Mouse (Mus musculus): ENCODE data around the gene Fshr.

- TF ChIP-seq POLR2A (IDR thresholded peaks at IDR 0.05; ENCODE audit: insufficient read length, low read depth), result no peak
- no peak for TF ChIP-seq MAX (IDR thresholded peaks at IDR 0.05; ENCODE audit: low read depth)
- TF ChIP-seq MYOG (IDR thresholded peaks at IDR 0.05; ENCODE audit: control insufficient read depth in 1 of 3, insufficient read depth in 1 of 3, insufficient read length in 2 of 3, low read depth in 2 of 3), result no peak
- TF ChIP-seq TCF12 (IDR thresholded peaks at IDR 0.05; ENCODE audit: insufficient read depth, poor library complexity, severe bottlenecking), result no peak
- no peak for TF ChIP-seq POLR2AphosphoS2 (IDR thresholded peaks at IDR 0.05; ENCODE audit: insufficient read length, low read depth)
- TF ChIP-seq MYOD1 (IDR thresholded peaks at IDR 0.05; ENCODE audit: control insufficient read depth in 1 of 3, insufficient read length in 2 of 3, low read depth in 2 of 3), result no peak
- TF ChIP-seq E2F4 (IDR thresholded peaks at IDR 0.05; ENCODE audit: insufficient read depth), result no peak
- no peak for TF ChIP-seq USF1 (IDR thresholded peaks at IDR 0.05; ENCODE audit: low read depth)
- TF ChIP-seq TCF3 (IDR thresholded peaks at IDR 0.05; ENCODE audit: insufficient read length, low read depth), result no peak
- TF ChIP-seq CEBPB (IDR thresholded peaks at IDR 0.05; ENCODE audit: insufficient read depth, poor library complexity, severe bottlenecking), result no peak
- TF ChIP-seq SRF (IDR thresholded peaks at IDR 0.05; ENCODE audit: control insufficient read depth, insufficient read length, low read depth), result no peak
Observed at GRCm38 (mm10) chr17:89013691-89014090, 186.8 kb downstream of the Fshr start.

All from myocyte (in vitro differentiated cells).